Comparison of ENCODE assay signal across 16 mouse cellular contexts in the genomic region with DNA sequence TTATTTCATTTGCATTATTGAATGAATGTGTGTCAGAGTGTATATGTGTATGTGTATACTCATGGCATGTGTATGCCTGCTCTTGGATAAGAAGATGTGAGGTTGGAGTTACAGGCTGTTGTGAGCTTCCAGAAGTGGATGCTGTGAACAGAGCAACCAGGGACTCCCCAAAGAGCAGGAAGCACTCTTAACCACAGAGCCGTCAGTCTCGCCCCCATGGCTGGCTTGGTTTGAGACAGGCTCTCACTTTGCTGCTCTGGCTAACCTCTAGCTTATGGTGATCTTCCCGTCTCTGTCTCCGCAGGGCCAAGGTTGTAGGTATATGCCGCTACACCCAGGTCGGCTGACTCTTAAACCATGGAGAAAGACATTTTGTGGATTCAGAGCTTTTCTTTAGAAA.
"Had no signal": no experiment of that assay in that cellular context is flagged by ENCODE, and none has a peak within 500 bp of the region (broad histone marks: within the 10 kb centered on the region; RNA-seq: fewer than 3 reads in every experiment).

No protein-coding gene starts in this region.

- H3K4me3 ChIP-seq: neural tube, embryonic 13.5 days; neural tube, embryonic 15.5 days; stomach, embryonic 15.5 days had no signal

- H3K4me1 ChIP-seq: neural tube, embryonic 13.5 days; neural tube, embryonic 15.5 days; stomach, embryonic 15.5 days had no signal

- H3K27ac ChIP-seq: neural tube, embryonic 13.5 days; neural tube, embryonic 15.5 days; stomach, embryonic 15.5 days; stomach, postnatal 0 days had no signal

- H3K27me3 ChIP-seq: neural tube, embryonic 13.5 days; neural tube, embryonic 15.5 days; stomach, embryonic 15.5 days had no signal

- H3K9me3 ChIP-seq: neural tube, embryonic 13.5 days; neural tube, embryonic 15.5 days; stomach, embryonic 15.5 days had no signal

- DNase-seq: retina, postnatal 1 day; right cerebral cortex, adult 18-20 months; right cerebral cortex, postnatal 14 days; right cerebral cortex, postnatal 25 days; right cerebral cortex, postnatal 4 days; spleen, adult 18-20 months; thymus, adult 18-20 months; thymus, adult 2 months; thymus, postnatal 14 days; thymus, postnatal 25 days; thymus, postnatal 36 days; thymus, postnatal 4 days had no signal
